Mouse (Mus musculus): ENCODE results near the gene 4930469K13Rik.

GRCm38 (mm10) chr11:33951155-33951554 lies 147.2 kb downstream of the 4930469K13Rik start:
- TF ChIP-seq CTCF (IDR thresholded peaks at IDR 0.05) (no peak), EP300 (IDR thresholded peaks at IDR 0.05) (no peak)
